Mouse (Mus musculus): ENCODE data around the gene Apbb2.

The Apbb2 gene

GRCm38 (mm10) chr5:66384806-66385446 lies 233.7 kb downstream of the Apbb2 start:
- H3K9me3 ChIP-seq (ENCODE audit: low read length): no peaks in the 10 kb centered on the region
- H3K27me3 ChIP-seq (ENCODE audit: insufficient read depth, low read length): no peaks in the 10 kb centered on the region
- TF ChIP-seq CTCF (conservative IDR thresholded peaks at IDR 0.05; ENCODE audit: low read length) (no peak), POU5F1 (IDR thresholded peaks at IDR 0.05; ENCODE audit: borderline replicate concordance, low read length) (no peak), NANOG (IDR thresholded peaks at IDR 0.05; ENCODE audit: borderline replicate concordance, low read length) (no peak)
- no peak overlapping the region for H3K4me3 ChIP-seq (replicated peaks; ENCODE audit: low read length)
- H3K4me1 ChIP-seq (replicated peaks; ENCODE audit: low read depth, low read length): no peaks in the 10 kb centered on the region
- H3K36me3 ChIP-seq (ENCODE audit: insufficient read depth, low read length): no peaks in the 10 kb centered on the region

GRCm38 (mm10) chr5:66384114-66384513 lies 234.5 kb downstream of the Apbb2 start:
- no peaks in the 10 kb centered on the region for H3K27me3 ChIP-seq (ENCODE audit: insufficient read depth, low read length)
- no peaks in the 10 kb centered on the region for H3K36me3 ChIP-seq (ENCODE audit: insufficient read depth, low read length)
- no peak for TF ChIP-seq POU5F1 (IDR thresholded peaks at IDR 0.05; ENCODE audit: borderline replicate concordance, low read length)
- no peak for TF ChIP-seq CTCF (conservative IDR thresholded peaks at IDR 0.05; ENCODE audit: low read length)
- no peak for TF ChIP-seq NANOG (IDR thresholded peaks at IDR 0.05; ENCODE audit: borderline replicate concordance, low read length)
- H3K9me3 ChIP-seq (ENCODE audit: low read length): no peaks in the 10 kb centered on the region
- no peak overlapping the region for H3K4me3 ChIP-seq (replicated peaks; ENCODE audit: low read length)
- no peaks in the 10 kb centered on the region for H3K4me1 ChIP-seq (replicated peaks; ENCODE audit: low read depth, low read length)

- 0 out of 2 replicates have a peak, but pooled peaks cover 5% of the 10 kb centered on the region for H3K4me1 ChIP-seq (replicated peaks; ENCODE audit: low read depth, low read length)
- TF ChIP-seq CTCF (conservative IDR thresholded peaks at IDR 0.05; ENCODE audit: low read length) (no peak), NANOG (IDR thresholded peaks at IDR 0.05; ENCODE audit: borderline replicate concordance, low read length) (no peak), POU5F1 (IDR thresholded peaks at IDR 0.05; ENCODE audit: borderline replicate concordance, low read length) (no peak)
- H3K9me3 ChIP-seq (ENCODE audit: low read length): no peaks in the 10 kb centered on the region
- peaks cover 4% of the 10 kb centered on the region; the same call in 1 of the 2 replicates for H3K36me3 ChIP-seq (ENCODE audit: insufficient read depth, low read length)
- H3K27me3 ChIP-seq (ENCODE audit: insufficient read depth, low read length): no peaks in the 10 kb centered on the region
- no peak overlapping the region for H3K4me3 ChIP-seq (replicated peaks; ENCODE audit: low read length)
These were observed 236.5 kb downstream of the Apbb2 start for GRCm38 (mm10) chr5:66382111-66382510.

GRCm38 (mm10) chr5:66378968-66379367 lies 239.6 kb downstream of the Apbb2 start:
- Histone ChIP-seq H3K27me3 (ENCODE audit: insufficient read depth, low read length) (no peaks in the 10 kb centered on the region), H3K36me3 (ENCODE audit: insufficient read depth, low read length) (peaks cover 11% of the 10 kb centered on the region; the same call in 1 of the 2 replicates), H3K4me1 (replicated peaks; ENCODE audit: low read depth, low read length) (0 out of 2 replicates have a peak, but pooled peaks cover 5% of the 10 kb centered on the region), H3K9me3 (ENCODE audit: low read length) (no peaks in the 10 kb centered on the region), H3K4me3 (replicated peaks; ENCODE audit: low read length) (no peak overlapping the region)
- TF ChIP-seq NANOG (IDR thresholded peaks at IDR 0.05; ENCODE audit: borderline replicate concordance, low read length) (no peak), POU5F1 (IDR thresholded peaks at IDR 0.05; ENCODE audit: borderline replicate concordance, low read length) (no peak), CTCF (conservative IDR thresholded peaks at IDR 0.05; ENCODE audit: low read length) (no peak)

- TF ChIP-seq NANOG (IDR thresholded peaks at IDR 0.05; ENCODE audit: borderline replicate concordance, low read length) (no peak), CTCF (conservative IDR thresholded peaks at IDR 0.05; ENCODE audit: low read length) (no peak), POU5F1 (IDR thresholded peaks at IDR 0.05; ENCODE audit: borderline replicate concordance, low read length) (no peak)
- H3K4me1 ChIP-seq (replicated peaks; ENCODE audit: low read depth, low read length): 0 out of 2 replicates have a peak, but pooled peaks cover 5% of the 10 kb centered on the region
- H3K4me3 ChIP-seq (replicated peaks; ENCODE audit: low read length): no peak overlapping the region
- H3K27me3 ChIP-seq (ENCODE audit: insufficient read depth, low read length): no peaks in the 10 kb centered on the region
- H3K36me3 ChIP-seq (ENCODE audit: insufficient read depth, low read length): peaks cover 11% of the 10 kb centered on the region; the same call in 1 of the 2 replicates
- H3K9me3 ChIP-seq (ENCODE audit: low read length): no peaks in the 10 kb centered on the region
These were observed 241.9 kb downstream of the Apbb2 start for GRCm38 (mm10) chr5:66376589-66377270.

- peaks cover 11% of the 10 kb centered on the region; the same call in 1 of the 2 replicates for H3K36me3 ChIP-seq (ENCODE audit: insufficient read depth, low read length)
- H3K4me1 ChIP-seq (replicated peaks; ENCODE audit: low read depth, low read length): 0 out of 2 replicates have a peak, but pooled peaks cover 5% of the 10 kb centered on the region
- H3K4me3 ChIP-seq (replicated peaks; ENCODE audit: low read length): no peak overlapping the region
- no peaks in the 10 kb centered on the region for H3K9me3 ChIP-seq (ENCODE audit: low read length)
- TF ChIP-seq CTCF (conservative IDR thresholded peaks at IDR 0.05; ENCODE audit: low read length): no peak
- TF ChIP-seq POU5F1 (IDR thresholded peaks at IDR 0.05; ENCODE audit: borderline replicate concordance, low read length): no peak
- TF ChIP-seq NANOG (IDR thresholded peaks at IDR 0.05; ENCODE audit: borderline replicate concordance, low read length): no peak
- H3K27me3 ChIP-seq (ENCODE audit: insufficient read depth, low read length): no peaks in the 10 kb centered on the region
These were observed 244.2 kb downstream of the Apbb2 start for GRCm38 (mm10) chr5:66374413-66374812.

- no peak for TF ChIP-seq CTCF (conservative IDR thresholded peaks at IDR 0.05; ENCODE audit: low read length)
- TF ChIP-seq NANOG (IDR thresholded peaks at IDR 0.05; ENCODE audit: borderline replicate concordance, low read length): no peak
- no peak for TF ChIP-seq POU5F1 (IDR thresholded peaks at IDR 0.05; ENCODE audit: borderline replicate concordance, low read length)
- no peaks in the 10 kb centered on the region for H3K9me3 ChIP-seq (ENCODE audit: low read length)
- H3K27me3 ChIP-seq (ENCODE audit: insufficient read depth, low read length): no peaks in the 10 kb centered on the region
- H3K4me1 ChIP-seq (replicated peaks; ENCODE audit: low read depth, low read length): 0 out of 2 replicates have a peak, but pooled peaks cover 5% of the 10 kb centered on the region
- H3K4me3 ChIP-seq (replicated peaks; ENCODE audit: low read length): no peak overlapping the region
- peaks cover 11% of the 10 kb centered on the region; the same call in 1 of the 2 replicates for H3K36me3 ChIP-seq (ENCODE audit: insufficient read depth, low read length)
These were observed 244.9 kb downstream of the Apbb2 start for GRCm38 (mm10) chr5:66373515-66374164.

GRCm38 (mm10) chr5:66371131-66371530 lies 247.5 kb downstream of the Apbb2 start:
- TF ChIP-seq POU5F1 (IDR thresholded peaks at IDR 0.05; ENCODE audit: borderline replicate concordance, low read length): no peak
- no peak for TF ChIP-seq CTCF (conservative IDR thresholded peaks at IDR 0.05; ENCODE audit: low read length)
- TF ChIP-seq NANOG (IDR thresholded peaks at IDR 0.05; ENCODE audit: borderline replicate concordance, low read length): no peak
- Histone ChIP-seq H3K27me3 (ENCODE audit: insufficient read depth, low read length) (no peaks in the 10 kb centered on the region), H3K4me3 (replicated peaks; ENCODE audit: low read length) (no peak overlapping the region), H3K9me3 (ENCODE audit: low read length) (no peaks in the 10 kb centered on the region), H3K36me3 (ENCODE audit: insufficient read depth, low read length) (no peaks in the 10 kb centered on the region), H3K4me1 (replicated peaks; ENCODE audit: low read depth, low read length) (peaks cover 15% of the 10 kb centered on the region)
